Mouse (Mus musculus): Measurements from ENCODE around the gene Gne. TPM values are rescaled to one million over a fixed set of nuclear protein-coding genes. Genes with fewer than 3 reads are reported as not detected.
A peak's percentile ranks its signal among the peaks of the same experiment; 100 is the strongest.

Gne gene
- polyA plus RNA-seq, 1 experiment from 2014 or later, result 33.1 TPM

DNA sequence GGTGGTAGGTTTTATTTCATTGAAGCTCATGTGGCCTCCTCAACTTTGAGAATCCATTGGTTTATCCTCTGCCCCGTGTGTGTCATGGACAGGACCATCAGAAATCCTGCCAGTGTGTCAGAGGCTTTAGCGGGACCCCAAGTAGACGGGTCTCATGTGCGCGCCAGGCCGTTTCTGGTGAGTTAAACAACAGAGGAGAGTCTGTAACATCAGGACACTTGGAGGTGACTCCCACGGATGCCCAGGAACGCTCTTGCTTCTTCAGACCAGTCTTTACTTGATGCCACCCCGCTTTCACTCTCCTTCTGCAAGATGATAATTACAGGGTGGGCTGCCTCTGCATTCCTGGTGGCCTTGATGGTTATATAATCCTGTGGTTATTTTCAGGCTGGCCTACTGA, 60.3 kb downstream of the Gne start:
- Histone ChIP-seq H3K4me2 (replicated peaks; ENCODE audit: low read depth, low read length) (no peak overlapping the region), H3K4me3 (ENCODE audit: low read depth, low read length) (no peak overlapping the region), H3K9me3 (ENCODE audit: low read length) (no peaks in the 10 kb centered on the region), H3K4me1 (ENCODE audit: insufficient read depth, low read depth, low read length) (no peaks in the 10 kb centered on the region), H3K27me3 (replicated peaks; ENCODE audit: insufficient read depth, low read length) (no peaks in the 10 kb centered on the region), H3K9ac (replicated peaks; ENCODE audit: low read depth) (no peak overlapping the region), H3K36me3 (ENCODE audit: insufficient read depth, low read length) (peaks cover 63% of the 10 kb centered on the region; the same call in 1 of the 2 replicates), H3K27ac (ENCODE audit: low read length) (no peak overlapping the region)
- TF ChIP-seq CTCF (IDR thresholded peaks at IDR 0.05), result no peak
- no peak for TF ChIP-seq EP300 (IDR thresholded peaks at IDR 0.05)
- 93% methylated on average over 9 of the region's 9 CpGs for WGBS
- DNase-seq (ENCODE audit: low spot score) (no peak), ATAC-seq (no peak)

- Histone ChIP-seq H3K36me3 (ENCODE audit: insufficient read depth, low read length) (peaks cover 56% of the 10 kb centered on the region; the same call in 1 of the 2 replicates), H3K9ac (replicated peaks; ENCODE audit: low read depth) (no peak overlapping the region), H3K4me2 (replicated peaks; ENCODE audit: low read depth, low read length) (no peak overlapping the region), H3K4me3 (ENCODE audit: low read depth, low read length) (no peak overlapping the region), H3K9me3 (ENCODE audit: low read length) (no peaks in the 10 kb centered on the region), H3K27me3 (replicated peaks; ENCODE audit: insufficient read depth, low read length) (no peaks in the 10 kb centered on the region), H3K27ac (ENCODE audit: low read length) (no peak overlapping the region), H3K4me1 (ENCODE audit: insufficient read depth, low read depth, low read length) (no peaks in the 10 kb centered on the region)
- WGBS, result 91% methylated on average over 11 of the region's 11 CpGs
- DNase-seq (ENCODE audit: low spot score) (no peak), ATAC-seq (no peak)
- TF ChIP-seq EP300 (IDR thresholded peaks at IDR 0.05) (no peak), CTCF (IDR thresholded peaks at IDR 0.05) (no peak)
Observed at GRCm38 (mm10) chr4:44022766-44023165, 61.2 kb downstream of the Gne start.

- H3K27ac ChIP-seq (ENCODE audit: low read length), result no peak overlapping the region
- H3K9me3 ChIP-seq (ENCODE audit: low read length), result no peaks in the 10 kb centered on the region
- H3K36me3 ChIP-seq (ENCODE audit: insufficient read depth, low read length), result peaks cover 52% of the 10 kb centered on the region; the same call in 1 of the 2 replicates
- no peak overlapping the region for H3K9ac ChIP-seq (replicated peaks; ENCODE audit: low read depth)
- H3K27me3 ChIP-seq (replicated peaks; ENCODE audit: insufficient read depth, low read length), result no peaks in the 10 kb centered on the region
- no peaks in the 10 kb centered on the region for H3K4me1 ChIP-seq (ENCODE audit: insufficient read depth, low read depth, low read length)
- no peak for TF ChIP-seq EP300 (IDR thresholded peaks at IDR 0.05)
- TF ChIP-seq CTCF (IDR thresholded peaks at IDR 0.05), result no peak
- no peak overlapping the region for H3K4me2 ChIP-seq (replicated peaks; ENCODE audit: low read depth, low read length)
- no peak overlapping the region for H3K4me3 ChIP-seq (ENCODE audit: low read depth, low read length)
- WGBS, result 72% methylated on average over 4 of the region's 4 CpGs
- ATAC-seq (no peak), DNase-seq (ENCODE audit: low spot score) (no peak)
Observed at GRCm38 (mm10) chr4:44022323-44022722, 61.7 kb downstream of the Gne start.

DNA sequence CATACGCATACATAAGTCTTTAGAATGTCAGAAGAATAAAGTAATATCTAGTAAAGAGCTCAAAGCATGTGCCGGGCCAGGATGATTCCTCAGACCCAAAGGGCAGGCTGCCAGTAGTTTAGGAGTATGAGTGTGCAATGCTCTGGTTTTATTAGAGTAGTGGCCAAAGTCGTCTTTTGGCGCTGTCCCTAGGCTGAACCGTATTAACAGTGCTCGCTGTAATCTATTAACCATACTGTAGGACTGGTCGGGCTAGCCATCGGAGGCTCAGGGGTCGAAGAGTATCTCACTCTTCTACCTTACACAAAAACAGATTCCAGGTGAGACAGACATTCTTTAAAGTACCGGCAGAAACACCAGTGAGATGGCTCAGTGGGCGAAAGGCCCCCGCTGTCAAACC, 67.2 kb downstream of the Gne start:
- Histone ChIP-seq H3K36me3 (ENCODE audit: insufficient read depth, low read length) (peaks cover 21% of the 10 kb centered on the region; the same call in 1 of the 2 replicates), H3K9me3 (ENCODE audit: low read length) (no peaks in the 10 kb centered on the region), H3K9ac (replicated peaks; ENCODE audit: low read depth) (no peak overlapping the region), H3K27me3 (replicated peaks; ENCODE audit: insufficient read depth, low read length) (no peaks in the 10 kb centered on the region), H3K4me1 (ENCODE audit: insufficient read depth, low read depth, low read length) (peaks cover 8% of the 10 kb centered on the region; the same call in 1 of the 2 replicates), H3K4me3 (ENCODE audit: low read depth, low read length) (no peak overlapping the region), H3K27ac (ENCODE audit: low read length) (no peak overlapping the region), H3K4me2 (replicated peaks; ENCODE audit: low read depth, low read length) (no peak overlapping the region)
- WGBS, result 87% methylated on average over 12 of the region's 12 CpGs
- ATAC-seq (no peak), DNase-seq (ENCODE audit: low spot score) (no peak)
- no peak for TF ChIP-seq CTCF (IDR thresholded peaks at IDR 0.05)
- TF ChIP-seq EP300 (IDR thresholded peaks at IDR 0.05), result no peak

- Histone ChIP-seq H3K9ac (replicated peaks; ENCODE audit: low read depth) (no peak overlapping the region), H3K9me3 (ENCODE audit: low read length) (no peaks in the 10 kb centered on the region), H3K27me3 (replicated peaks; ENCODE audit: insufficient read depth, low read length) (no peaks in the 10 kb centered on the region), H3K4me3 (ENCODE audit: low read depth, low read length) (no peak overlapping the region), H3K36me3 (ENCODE audit: insufficient read depth, low read length) (peaks cover 15% of the 10 kb centered on the region; the same call in 1 of the 2 replicates), H3K4me1 (ENCODE audit: insufficient read depth, low read depth, low read length) (peaks cover 8% of the 10 kb centered on the region; the same call in 1 of the 2 replicates), H3K4me2 (replicated peaks; ENCODE audit: low read depth, low read length) (no peak overlapping the region), H3K27ac (ENCODE audit: low read length) (no peak overlapping the region)
- DNase-seq (ENCODE audit: low spot score), result no peak
- WGBS, result 82% methylated on average over 4 of the region's 4 CpGs
- TF ChIP-seq EP300 (IDR thresholded peaks at IDR 0.05) (no peak), CTCF (IDR thresholded peaks at IDR 0.05) (no peak)
- no peak for ATAC-seq
Observed at GRCm38 (mm10) chr4:44016071-44016470, 67.9 kb downstream of the Gne start.

DNA sequence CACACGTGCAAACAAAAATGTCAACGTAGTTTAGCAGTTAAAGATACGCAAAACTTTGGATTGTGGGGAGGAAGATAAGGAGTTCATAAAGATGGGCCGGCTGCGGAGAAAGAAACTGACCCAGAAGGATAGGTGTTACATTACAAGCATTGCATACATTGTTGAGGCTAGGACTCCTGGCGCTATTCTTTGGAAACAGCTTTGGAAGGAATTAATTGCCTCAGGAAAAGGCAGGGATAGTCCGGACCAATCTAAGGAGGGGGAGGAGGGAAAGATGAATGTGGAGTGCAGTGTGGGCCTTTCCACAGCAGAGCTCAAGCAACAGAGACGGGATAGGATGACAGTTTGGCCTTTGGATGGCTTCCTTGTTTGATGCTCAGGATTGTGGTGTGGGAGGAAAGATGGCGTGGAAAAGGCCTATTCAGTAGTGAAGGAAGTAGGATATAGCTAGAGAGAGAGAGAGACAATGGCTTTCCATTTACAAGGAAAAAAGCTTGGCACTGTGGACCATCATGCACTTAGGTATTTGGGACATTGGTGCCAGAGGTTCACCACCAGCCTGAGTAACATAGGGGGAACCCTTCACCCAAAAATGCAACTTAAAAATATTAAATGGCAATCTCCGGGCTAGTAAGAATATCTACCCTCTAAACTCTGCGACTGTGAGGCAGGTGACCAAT, 70.4 kb downstream of the Gne start:
- H3K9ac ChIP-seq (replicated peaks; ENCODE audit: low read depth), result peak overlapping the region; percentile 89
- no peaks in the 10 kb centered on the region for H3K9me3 ChIP-seq (ENCODE audit: low read length)
- ATAC-seq (no peak), DNase-seq (ENCODE audit: low spot score) (no peak)
- H3K36me3 ChIP-seq (ENCODE audit: insufficient read depth, low read length), result no peaks in the 10 kb centered on the region
- H3K4me1 ChIP-seq (ENCODE audit: insufficient read depth, low read depth, low read length), result peaks cover 8% of the 10 kb centered on the region; the same call in 1 of the 2 replicates
- H3K4me3 ChIP-seq (ENCODE audit: low read depth, low read length), result peak overlapping the region; percentile 96
- TF ChIP-seq EP300 (IDR thresholded peaks at IDR 0.05) (no peak), CTCF (IDR thresholded peaks at IDR 0.05) (no peak)
- H3K27me3 ChIP-seq (replicated peaks; ENCODE audit: insufficient read depth, low read length), result no peaks in the 10 kb centered on the region
- WGBS, result 19% methylated on average over 11 of the region's 11 CpGs
- peak overlapping the region; percentile 79 for H3K4me2 ChIP-seq (replicated peaks; ENCODE audit: low read depth, low read length)
- 0 out of 2 replicates have a peak overlapping the region, but pooled peaks have one; percentile 86 for H3K27ac ChIP-seq (ENCODE audit: low read length)
